Mouse (Mus musculus) lung, postnatal 10 days (tissue): ENCODE results near the gene Tmem87a.

ENCODE experiments used
- DNase-seq: peaks from one replicate; pipeline ENCODE4 v3.0.0; 2021

Gene Tmem87a

DNA sequence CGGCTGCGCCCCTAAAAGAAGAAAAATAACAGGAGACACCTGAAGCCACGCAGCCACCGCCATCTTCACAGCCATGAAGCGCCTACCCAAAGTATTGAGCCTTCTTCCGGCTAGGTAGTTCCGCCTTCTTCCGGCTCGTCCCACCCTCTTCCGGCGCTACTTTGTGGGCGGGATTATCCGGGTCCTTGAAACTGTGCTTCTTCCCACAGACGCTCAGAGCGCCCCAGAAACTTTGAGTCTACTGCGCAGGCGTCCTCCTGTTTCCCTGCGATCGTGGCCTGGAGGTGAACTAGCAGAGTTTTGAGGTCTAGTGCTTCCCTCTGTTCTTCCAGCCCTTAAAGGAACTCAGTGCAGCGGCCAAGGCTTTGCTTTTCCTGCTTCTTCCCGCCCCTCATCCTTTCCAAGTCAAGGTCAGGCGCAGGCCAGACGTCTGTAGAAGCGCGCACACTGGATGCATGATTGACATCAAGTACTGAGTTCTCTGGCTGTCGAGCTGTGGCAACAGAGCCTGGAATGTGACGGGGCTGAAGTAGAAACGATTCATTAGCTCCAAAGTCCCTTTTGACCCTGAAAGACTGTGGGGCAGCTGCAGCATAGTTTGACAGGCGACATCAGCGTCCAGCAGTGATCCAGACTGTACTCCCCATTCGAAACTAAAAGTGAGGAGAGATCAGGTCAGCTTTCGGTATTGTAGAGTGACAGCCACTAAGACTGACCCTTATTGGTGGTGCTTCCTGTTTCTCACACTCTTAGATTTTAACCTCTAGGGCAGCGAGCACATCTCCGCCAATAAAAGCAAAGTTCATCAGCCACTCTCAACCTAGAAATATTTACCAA lies at the start of gene Tmem87a:
Tmem87a (minus strand) TSS at position 128 of the 837 bp plus-strand sequence.
- peak; percentile 98 for DNase-seq

DNA sequence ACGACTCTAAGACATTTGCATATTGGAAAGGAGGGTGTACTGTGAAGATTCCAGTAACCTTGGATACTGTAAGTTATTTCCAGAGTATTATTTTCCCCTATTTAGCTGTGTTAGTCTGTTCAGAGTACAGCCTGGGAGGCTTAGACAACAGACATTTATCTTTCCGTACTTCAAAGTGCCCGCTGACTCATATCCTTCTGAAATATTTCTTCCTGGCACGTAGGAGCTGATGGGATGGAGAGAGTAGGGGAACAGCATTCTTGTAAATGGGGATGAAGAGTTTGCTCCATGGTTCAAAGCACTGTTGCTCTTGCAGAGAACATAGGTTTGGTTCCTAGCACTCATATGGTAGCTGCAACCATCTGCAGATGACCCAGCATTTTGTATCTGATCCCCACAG lies 48.7 kb upstream of the Tmem87a start:
- no peak for DNase-seq

DNA sequence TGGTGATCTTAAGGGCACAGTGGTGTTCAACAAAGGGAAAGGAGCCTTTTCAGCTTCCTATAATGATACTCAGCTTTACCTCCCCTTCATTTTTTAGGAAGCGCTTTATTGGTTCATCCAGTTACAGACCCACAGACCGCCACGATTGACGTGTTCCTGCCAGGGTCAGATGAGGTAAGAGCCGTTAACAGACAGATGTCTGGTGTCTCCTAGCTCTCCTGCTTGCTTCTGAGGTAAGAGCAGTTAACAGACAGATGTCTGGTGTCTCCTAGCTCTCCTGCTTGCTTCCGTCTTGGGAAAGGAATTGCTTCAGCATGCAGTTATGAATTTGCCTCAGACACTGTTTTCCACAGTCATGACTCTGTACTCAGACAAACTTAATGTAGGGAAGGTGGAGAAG lies 46.8 kb upstream of the Tmem87a start:
- peak; percentile 3 for DNase-seq

DNA sequence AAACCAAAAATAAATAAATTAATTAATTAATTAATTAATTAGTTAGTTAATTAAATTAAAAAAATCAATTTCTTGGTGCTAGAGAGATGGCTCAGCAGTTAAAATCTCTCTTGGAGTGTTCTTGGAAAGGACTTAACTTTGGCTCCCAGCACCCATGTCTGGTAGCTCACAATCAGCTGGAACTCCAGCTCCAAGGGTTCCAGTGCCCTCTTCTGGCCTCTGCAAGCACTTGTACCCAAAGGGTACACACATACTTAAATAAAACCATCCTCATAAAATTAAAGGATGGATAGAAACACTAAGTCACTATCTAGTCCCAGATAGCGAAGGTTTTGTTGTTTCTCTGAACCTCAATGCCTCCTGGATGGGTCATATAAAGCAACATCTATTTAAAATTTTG lies 43.4 kb upstream of the Tmem87a start:
- no peak for DNase-seq

DNA sequence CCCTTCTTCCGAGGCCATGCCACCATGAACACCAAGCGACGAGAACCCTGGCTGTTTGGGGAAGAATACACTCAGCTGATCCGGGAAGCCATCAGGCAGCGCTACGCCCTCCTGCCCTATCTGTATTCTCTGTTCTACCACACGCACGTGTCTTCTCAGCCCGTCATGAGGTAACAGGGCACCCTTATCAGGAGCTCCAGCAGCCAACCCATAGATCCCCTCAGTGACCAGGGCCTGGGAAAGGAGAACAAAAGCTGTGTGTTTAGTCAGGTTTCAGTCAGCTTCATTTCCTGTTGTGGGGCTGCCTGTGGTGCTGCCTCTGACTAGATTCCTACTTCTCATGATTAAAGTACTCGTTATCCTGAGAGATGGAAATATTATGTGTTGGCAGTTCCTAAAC lies 42.5 kb upstream of the Tmem87a start:
- DNase-seq: no peak

DNA sequence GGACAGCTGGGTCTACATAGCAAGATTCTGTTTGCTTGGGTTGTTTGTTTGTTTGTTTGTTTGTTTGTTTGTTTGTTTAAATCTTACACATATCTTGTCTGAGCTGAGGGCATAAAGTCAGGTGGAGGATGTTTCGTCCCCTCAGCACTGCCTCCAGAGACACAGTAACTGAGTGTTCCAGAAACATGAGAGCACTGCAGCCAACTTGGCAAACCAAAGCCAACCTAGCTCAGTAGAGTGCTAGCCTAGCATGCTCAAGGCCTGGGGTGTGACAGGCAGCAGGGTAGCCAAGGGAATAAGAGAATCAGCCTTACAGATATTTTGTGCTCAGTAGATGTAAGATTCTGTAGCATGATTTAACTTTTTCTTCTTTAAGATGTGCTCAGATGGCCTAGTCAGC lies 40.6 kb upstream of the Tmem87a start:
- DNase-seq: no peak

DNA sequence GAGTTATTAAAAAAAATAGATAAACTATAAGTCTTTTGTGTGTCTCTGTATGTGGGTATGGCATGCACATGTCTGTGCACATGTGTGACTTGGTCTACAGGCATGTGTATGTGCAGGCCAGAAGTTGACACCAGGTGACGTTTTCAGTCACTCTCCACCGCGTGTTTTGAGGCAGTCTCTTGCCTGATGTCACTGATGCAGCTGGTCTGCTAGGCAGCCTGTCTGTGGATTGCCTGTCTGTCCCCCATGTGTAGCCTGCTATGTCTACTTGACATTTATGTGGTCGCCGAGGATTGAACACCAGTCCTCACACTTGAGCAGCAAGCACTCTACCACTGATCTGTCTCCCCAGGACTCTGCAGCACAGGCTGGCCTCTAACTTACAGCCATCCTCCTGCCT lies 20.5 kb upstream of the Tmem87a start:
- no peak for DNase-seq

DNA sequence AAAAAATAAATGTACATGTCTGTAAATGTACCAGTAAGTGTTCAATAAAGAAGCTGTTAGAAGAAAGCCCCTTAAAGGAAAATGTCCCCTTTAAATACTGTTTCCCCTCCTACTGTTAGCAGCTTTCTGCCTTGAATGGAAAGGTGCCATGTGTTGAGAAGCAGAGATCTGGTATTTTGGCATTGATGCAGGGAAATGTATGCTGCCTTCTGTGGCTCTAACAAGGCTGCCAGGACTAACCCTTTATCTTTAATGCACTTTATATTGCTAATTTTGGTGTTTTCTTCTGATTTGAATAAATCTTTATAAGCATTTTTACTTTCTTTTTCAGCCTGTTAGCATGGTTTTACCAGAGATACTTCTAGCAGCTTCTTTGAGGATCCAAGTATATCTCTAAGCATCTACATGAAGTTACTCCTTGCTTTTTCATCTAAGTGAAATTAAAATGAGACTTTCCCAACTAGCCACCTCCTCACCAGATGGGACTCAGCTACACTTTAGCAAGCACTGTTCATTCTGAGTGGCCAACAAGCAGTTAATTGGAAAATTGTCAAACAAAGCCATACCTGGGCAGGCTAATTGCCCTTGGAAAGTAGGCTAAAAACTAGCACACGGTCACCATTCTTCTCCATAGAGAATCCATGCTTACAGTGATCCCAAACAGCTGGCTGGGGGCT lies 11.0 kb upstream of the Tmem87a start:
- no peak for DNase-seq

DNA sequence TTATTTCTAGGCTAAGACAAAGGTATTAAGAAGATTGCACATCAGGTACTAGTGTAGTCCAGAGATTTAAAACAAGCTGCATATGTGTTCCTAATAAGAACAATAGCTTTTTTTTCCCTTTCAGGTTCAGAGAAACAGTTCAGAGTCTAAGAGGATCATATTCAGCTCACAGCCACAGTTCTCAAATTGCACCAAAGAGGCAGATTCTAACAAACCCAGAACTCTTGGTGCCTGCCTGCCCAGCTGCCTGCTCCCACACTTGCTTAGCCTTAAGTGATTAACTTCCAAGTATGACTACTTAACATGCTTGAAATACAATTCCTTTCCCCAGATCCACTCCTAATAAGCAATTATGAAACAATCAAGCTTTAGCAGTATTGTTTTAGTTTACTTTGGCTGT lies 10.2 kb upstream of the Tmem87a start:
- no peak for DNase-seq

DNA sequence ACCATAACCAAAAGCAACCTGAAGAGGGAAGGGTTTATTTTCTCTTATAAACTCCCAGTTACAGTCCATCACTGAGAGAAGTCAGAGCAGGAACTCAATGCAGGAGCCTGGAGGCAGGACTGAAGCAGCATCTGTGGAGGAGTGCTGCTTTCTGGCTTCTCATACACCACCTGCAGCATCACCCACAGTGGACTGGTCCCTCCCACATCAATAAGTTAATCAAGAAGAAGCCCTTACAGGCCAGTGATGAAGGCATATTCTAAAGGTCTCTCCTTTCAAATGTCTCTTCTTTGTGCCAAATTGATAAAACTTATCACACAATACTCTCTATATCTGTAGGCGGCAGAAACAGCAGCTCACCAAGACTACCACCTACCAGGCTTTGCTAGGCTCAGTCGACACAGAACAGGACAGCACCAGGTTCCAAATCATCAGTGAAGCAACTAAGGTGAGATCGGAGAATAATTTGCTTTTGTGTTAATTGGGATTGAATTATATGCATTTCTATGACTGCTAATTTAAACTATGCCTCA lies 7.2 kb upstream of the Tmem87a start:
- DNase-seq: no peak

DNA sequence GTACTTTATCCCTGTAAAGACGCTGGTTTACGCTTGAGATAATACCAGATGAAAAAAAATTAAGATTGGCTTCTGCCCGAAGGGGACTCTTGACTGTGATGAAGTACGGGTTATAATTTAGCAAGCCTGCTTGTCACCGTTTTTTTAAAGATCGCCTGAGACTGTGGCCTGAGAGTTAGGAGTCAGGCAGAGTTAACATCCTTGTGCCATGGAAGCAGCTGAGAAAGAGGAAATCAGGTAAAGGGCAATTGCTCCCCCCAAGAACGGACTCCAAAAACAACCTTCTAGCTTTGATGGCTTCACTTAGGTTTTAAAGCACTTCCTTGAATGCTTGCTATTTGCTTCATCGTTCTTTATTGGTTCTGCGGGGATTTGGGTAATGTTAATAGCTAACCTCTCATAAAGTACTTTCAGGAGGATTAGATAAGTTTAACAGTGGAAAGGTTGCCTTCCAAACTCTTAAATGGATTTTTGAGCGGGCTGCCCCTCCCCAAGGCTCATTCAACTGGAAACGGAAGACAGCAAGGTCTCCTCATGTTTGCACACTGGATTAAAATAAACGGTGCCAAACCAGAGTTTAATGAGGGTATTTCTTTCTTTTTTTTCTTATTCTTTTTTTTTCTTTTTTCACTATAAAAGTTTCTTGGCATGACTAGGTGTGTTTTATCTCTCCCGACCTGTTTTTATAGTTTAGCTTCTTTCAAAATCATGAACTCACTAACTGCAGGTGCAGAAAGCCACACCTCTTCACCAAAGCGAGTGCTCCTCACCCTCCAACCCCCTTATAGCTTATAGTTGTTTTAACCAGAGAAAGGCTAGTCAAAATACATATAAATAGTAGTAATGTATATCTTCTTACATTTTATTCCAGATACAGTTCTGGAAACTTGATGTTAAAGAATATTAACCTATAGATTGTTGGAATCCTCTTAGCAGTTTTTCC lies 1.2 kb upstream of the Tmem87a start:
- peak; percentile 4 for DNase-seq

DNA sequence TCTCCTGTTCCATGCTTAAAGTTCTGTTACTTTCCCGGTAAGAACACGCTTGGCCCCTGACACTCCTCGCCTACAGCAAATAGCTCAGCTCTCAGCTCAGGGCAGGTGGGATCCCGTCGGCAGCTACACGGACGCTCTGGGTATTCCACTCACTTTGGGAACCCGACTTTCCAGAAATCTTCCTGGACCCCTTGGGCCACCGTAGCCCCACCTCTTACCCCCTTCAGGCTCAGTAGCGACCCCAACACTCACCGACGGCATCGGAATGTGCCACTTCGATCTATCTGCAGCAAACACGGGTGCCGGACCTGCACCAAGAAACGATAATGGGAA lies 294 bp downstream of the Tmem87a start, which contains the start of gene Ganc:
Ganc (plus strand) TSS at position 244 of the 333 bp plus-strand sequence.
- no peak for DNase-seq

DNA sequence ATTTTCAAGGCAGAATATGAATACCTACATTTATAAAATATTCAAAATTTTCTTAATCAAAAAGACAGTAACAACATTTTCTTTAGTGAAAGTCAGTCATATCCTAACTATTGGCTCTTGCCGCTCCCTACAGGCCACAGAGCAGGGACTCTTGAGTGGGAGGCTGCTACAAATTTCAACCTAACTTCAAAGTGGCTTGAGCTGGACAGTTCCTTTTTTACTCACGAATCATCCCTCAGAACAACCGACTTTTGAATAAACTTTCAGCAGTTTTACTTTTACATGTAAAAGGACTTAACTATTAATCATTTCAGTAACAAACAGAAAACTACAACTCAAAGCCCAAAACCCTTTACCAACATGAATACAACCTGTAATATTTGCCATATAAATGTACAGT lies 1.1 kb downstream of the Tmem87a start:
- DNase-seq: no peak

DNA sequence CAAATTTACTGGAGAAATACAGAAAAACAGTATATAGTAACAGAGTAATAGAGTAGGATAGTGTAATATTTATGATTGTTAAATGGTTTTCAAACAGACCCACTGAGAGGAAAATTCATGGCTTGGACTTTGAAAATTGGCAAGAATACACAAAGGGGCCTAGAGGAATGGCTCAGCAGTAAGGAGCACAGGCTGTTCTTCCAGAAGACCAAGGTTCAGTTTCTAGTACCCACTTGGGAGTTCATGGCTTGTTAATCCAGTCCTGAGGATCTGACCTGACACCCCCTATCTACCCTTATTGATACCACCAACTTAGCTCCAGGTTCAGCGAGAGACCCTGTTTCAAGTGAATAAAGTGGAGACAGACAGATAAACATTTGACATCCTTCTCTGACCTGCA lies 6.0 kb downstream of the Tmem87a start:
- DNase-seq: no peak

DNA sequence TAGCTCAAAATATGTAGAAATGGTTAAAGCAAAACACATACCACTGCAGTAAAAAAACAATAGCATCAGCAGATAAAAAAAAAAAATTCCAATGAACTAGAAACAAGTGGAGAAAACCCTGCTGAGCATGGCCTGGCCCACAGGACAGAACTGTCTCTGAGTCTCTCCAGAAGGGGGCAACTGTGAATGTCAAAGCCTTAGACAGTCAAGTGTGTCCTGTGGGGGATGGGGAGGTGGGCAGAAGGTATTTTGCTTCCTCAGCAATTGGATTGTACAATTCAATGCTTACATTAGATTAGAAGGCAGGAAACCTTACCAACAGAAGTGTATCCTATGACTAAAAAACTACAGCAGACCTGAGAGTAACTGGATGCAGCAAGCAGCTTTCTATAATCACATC lies 11.5 kb downstream of the Tmem87a start:
- DNase-seq: peak; percentile 3

DNA sequence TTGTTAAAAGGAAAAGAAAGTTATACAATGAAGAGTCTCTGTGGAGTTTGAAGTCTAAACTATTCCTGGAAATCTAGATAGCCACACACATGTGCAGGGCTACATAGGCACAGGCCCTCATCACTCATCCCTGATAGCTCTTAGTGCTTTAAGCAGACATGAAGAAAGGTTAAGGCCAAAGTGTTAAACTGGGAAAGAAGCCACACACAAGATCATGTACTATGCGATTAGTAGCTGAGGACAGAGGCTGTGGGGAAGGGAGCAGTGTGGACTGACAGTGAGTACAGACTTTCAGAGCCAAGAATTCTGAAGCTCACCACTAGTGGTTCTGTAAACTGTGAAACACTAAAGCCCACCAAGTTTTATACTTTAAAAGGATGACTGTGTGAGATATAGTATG lies 13.0 kb downstream of the Tmem87a start:
- no peak for DNase-seq

DNA sequence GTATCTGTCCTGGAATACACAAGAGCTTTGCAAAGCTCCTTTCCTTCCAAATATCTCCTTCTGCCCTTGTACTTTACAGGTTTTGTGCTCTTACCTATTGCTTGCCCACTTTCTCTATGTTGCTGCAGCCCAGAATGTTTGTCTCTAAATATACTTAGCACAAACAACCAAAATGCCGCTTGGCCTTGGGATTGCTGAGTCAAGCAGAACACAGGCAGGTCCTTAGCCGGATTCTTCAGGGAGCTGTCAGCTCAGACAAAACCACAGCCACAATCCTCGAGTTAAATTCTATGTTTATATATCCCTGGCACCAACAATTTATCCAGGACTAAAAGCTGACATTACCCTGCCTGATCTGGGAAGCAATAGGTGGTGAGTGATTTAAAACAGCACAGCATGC lies 14.5 kb downstream of the Tmem87a start:
- no peak for DNase-seq

DNA sequence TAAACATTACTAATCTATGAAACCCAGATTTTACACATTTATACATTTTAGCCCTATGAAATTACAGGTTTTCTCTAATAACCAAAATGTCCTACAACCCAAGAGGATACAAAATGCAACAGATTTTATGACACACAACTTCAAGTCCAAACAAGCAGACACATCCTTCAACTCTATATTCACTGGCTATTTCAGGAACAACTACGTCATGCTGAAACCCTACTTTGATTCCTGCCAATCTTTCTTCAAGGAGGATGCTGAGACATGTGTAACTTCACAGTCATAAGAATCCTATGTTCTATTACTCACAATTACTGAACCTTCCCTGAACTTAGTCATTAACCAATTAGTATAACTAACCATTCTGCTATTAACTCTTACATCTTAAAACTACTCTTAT lies 16.6 kb downstream of the Tmem87a start:
- DNase-seq: no peak

DNA sequence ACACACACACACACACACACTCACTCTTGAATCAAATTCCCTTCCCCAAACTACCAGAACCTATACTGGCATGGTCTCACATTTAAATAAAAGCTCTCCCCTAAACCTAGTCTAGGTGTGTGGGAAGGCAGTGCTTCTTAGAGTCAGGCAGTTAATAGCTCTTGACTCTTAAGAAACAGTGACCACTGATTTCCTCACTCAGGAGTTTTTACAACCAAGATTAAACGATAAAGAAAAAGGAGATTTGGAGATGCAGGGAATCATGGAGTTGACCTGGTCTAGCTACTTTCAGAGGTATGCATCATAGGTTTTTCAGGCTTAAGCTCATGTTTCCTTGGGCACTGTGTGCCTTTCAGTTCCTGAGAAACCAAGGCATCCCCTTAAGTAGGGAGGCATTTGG lies 17.6 kb downstream of the Tmem87a start:
- DNase-seq: no peak

DNA sequence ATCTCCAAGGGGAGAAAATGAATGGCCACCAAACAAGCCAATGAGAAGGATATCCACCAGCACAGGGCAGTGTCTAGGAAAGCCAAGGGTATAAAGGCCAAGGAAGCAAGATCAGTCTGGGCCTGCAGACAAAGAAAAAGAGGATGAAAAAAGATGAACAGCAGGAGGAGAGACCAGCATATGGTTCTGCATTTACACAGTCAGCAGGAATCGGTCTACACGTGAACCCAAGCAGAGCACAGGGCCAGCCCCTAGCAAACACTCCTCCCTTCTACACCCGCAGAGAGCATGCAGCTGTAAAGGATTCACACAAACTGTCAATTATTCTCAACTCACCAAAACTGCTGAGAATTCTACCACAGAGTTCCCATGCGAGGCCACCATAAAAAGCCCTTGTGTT lies 30.1 kb downstream of the Tmem87a start:
- DNase-seq: no peak

DNA sequence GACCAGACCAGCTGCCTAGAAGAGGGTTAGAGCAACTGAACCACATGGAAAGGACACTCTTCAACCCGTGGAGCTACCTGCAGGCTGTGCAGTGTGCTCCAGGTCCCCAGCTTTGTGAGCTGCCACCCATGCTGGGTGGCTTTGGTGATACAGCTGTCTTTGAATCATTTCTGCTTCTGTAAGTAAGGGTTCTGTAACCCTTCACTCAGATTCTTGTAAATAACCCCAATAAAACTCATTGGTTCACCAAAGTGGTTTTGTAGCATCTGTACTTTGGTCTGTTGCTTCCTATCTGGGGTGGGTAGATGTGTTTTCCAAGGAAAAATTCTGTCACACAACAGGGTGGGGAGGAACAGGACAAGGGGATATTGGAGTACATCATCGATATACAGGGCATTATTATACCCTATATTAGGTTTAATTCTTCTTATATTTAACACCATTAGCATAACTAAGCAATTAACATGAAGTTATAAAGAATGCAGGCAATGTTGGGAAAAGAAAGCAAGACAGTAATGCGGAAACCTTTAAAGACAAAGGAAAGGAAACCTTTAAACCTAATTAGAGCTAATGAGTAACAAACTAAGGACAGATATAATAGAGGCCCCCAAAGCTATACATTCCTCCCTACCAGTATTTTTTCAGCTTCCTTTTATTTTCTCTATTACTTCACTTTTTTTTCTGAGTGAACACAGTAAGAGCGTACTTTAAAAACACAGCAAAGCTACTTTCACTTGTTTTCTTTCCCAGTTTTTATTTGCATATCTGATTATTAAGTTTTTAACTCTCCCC lies 36.3 kb downstream of the Tmem87a start:
- no peak for DNase-seq

DNA sequence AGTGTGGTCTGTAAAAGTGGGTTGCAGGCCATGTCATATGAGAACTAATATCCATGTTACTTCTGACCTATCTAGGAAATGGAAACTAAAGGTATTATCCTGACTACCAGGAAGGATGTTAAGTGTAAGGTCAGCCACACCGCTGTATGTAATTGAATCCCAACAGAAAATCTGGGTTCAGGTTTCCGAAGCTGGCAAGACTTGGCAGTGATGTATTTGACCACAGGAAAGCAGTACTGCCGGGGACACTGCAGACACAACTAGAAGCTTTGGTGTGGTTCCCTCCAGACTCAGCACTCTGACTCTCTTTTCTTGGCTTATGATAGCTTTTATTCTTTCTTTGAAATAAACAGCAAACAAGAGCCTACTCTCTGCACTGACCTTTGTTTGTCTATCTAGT lies 37.4 kb downstream of the Tmem87a start:
- no peak for DNase-seq
